Mouse (Mus musculus) left cerebral cortex, adult 9 months (tissue): Measurements from ENCODE around the gene Ap1b1.

Source experiments
- DNase-seq, 2 experiments: peaks; one replicate each; pipeline ENCODE4 v3.0.0; 2022; ENCODE audit warnings: low spot score in 2 of 2

Ap1b1 gene

GRCm38 (mm10) chr11:4986695-4987486, at the start of gene Ap1b1:
Gene Ap1b1 (plus strand): TSS chr11:4986824.
- DNase-seq = peak; percentile 52 to 83

GRCm38 (mm10) chr11:4946530-4946929, 40.1 kb upstream of the Ap1b1 start:
- no peak for DNase-seq

- DNase-seq = peak; percentile 86 to 87
These were observed 39.4 kb upstream of the Ap1b1 start for GRCm38 (mm10) chr11:4946947-4947812.

- no peak for DNase-seq
These were observed 38.8 kb upstream of the Ap1b1 start, which contains the start of gene Nefh for GRCm38 (mm10) chr11:4947813-4948174. Gene Nefh (minus strand): TSS chr11:4948064.

GRCm38 (mm10) chr11:4948792-4949191, 37.8 kb upstream of the Ap1b1 start:
- no peak for DNase-seq

GRCm38 (mm10) chr11:4949256-4950044, 37.2 kb upstream of the Ap1b1 start:
- peak in 1 of 2 experiments; percentile 28 for DNase-seq

- no peak for DNase-seq
These were observed 33.2 kb upstream of the Ap1b1 start for GRCm38 (mm10) chr11:4953401-4953800.

GRCm38 (mm10) chr11:4953918-4954317, 32.7 kb upstream of the Ap1b1 start:
- DNase-seq = peak in 1 of 2 experiments; percentile 41

- DNase-seq = no peak
These were observed 23.4 kb upstream of the Ap1b1 start for GRCm38 (mm10) chr11:4963099-4963808.

GRCm38 (mm10) chr11:4966325-4966724, 20.3 kb upstream of the Ap1b1 start:
- DNase-seq = no peak

- DNase-seq = no peak
These were observed 19.7 kb upstream of the Ap1b1 start for GRCm38 (mm10) chr11:4966888-4967287.

GRCm38 (mm10) chr11:4967549-4967948, 19.1 kb upstream of the Ap1b1 start:
- DNase-seq = no peak

GRCm38 (mm10) chr11:4968376-4968775, 18.2 kb upstream of the Ap1b1 start:
- no peak for DNase-seq

GRCm38 (mm10) chr11:4972967-4973870, 13.4 kb upstream of the Ap1b1 start:
- peak in 1 of 2 experiments; percentile 66 for DNase-seq

GRCm38 (mm10) chr11:4973871-4974256, 12.8 kb upstream of the Ap1b1 start:
- no peak for DNase-seq

GRCm38 (mm10) chr11:4974376-4975122, 12.1 kb upstream of the Ap1b1 start:
- no peak for DNase-seq

- DNase-seq = peak in 1 of 2 experiments; percentile 51
These were observed 11.0 kb upstream of the Ap1b1 start for GRCm38 (mm10) chr11:4975623-4976022.

- no peak for DNase-seq
These were observed 3.6 kb upstream of the Ap1b1 start for GRCm38 (mm10) chr11:4983010-4983409.

- no peak for DNase-seq
These were observed 3.1 kb upstream of the Ap1b1 start for GRCm38 (mm10) chr11:4983538-4983937.
